Mouse (Mus musculus) CH12.LX (cell line): Measurements from ENCODE around the gene Pold1. TPM values are rescaled to one million over a fixed set of nuclear protein-coding genes. Genes with fewer than 3 reads are reported as not detected.

Source experiments
- DNase-seq: peaks from one replicate; pipeline ENCODE4 v3.0.0-alpha.2; 2013; ENCODE audit errors: extremely low read depth
- H3K27ac ChIP-seq: 2 replicates; pipeline ENCODE4 v1.5.1; 2012; ENCODE audit warnings: low read depth, mild to moderate bottlenecking, control low read depth, moderate library complexity; ENCODE audit not compliant: insufficient read depth
- H3K27me3 ChIP-seq: replicated peaks from 2 replicates; pipeline ENCODE3; 2012; ENCODE audit warnings: inconsistent platforms
- H3K36me3 ChIP-seq, 2 experiments: replicated peaks in 1 of 2; 2 replicates each; pipeline versions ENCODE3 to v1.6.1; 2012; ENCODE audit warnings: inconsistent platforms in 1 of 2, low read length in 1 of 2, mild to moderate bottlenecking in 1 of 2, mixed read lengths in 1 of 2, moderate library complexity in 1 of 2; ENCODE audit not compliant: control insufficient read depth in 1 of 2, insufficient read depth in 1 of 2
- H3K4me1 ChIP-seq, 2 experiments: 2 replicates each; pipeline ENCODE4 v1.6.1; 2012; ENCODE audit warnings: inconsistent platforms in 1 of 2, moderate library complexity in 1 of 2; ENCODE audit not compliant: insufficient read depth in 2 of 2, control insufficient read depth in 1 of 2
- H3K4me2 ChIP-seq: 2 replicates; pipeline ENCODE4 v1.6.1; 2012; ENCODE audit warnings: low read depth, mild to moderate bottlenecking, control low read depth; ENCODE audit not compliant: poor library complexity, insufficient read depth, severe bottlenecking
- H3K4me3 ChIP-seq, 3 experiments: fragments of 150-350 bp in 1 of 3; sonication (generic) in 1 of 3; replicated peaks in 1 of 3; 2 replicates each; pipeline versions ENCODE3 to v1.5.1; 2011 to 2012; ENCODE audit warnings: low read depth in 2 of 3, low read length in 2 of 3, mild to moderate bottlenecking in 2 of 3, moderate library complexity in 2 of 3, control low read depth in 1 of 3, improper control_type of control experiment in 1 of 3, inconsistent platforms in 1 of 3, mixed read lengths in 1 of 3; ENCODE audit not compliant: poor library complexity in 1 of 3
- H3K79me2 ChIP-seq: replicated peaks from 2 replicates; pipeline ENCODE4 v1.6.1; 2012; ENCODE audit warnings: mild to moderate bottlenecking, moderate library complexity; ENCODE audit not compliant: control insufficient read depth, poor library complexity, insufficient read depth, severe bottlenecking; ENCODE audit errors: extremely low read depth
- H3K9ac ChIP-seq: 2 replicates; pipeline ENCODE4 v1.6.1; 2012; ENCODE audit warnings: low read depth, mild to moderate bottlenecking, control low read depth, moderate library complexity; ENCODE audit not compliant: insufficient read depth
- H3K9me3 ChIP-seq: replicated peaks from 2 replicates; pipeline ENCODE3; 2012; ENCODE audit warnings: low read length, inconsistent platforms, mixed read lengths
- BHLHE40 ChIP-seq: IDR thresholded peaks from 2 replicates; pipeline ENCODE4 v1.6.1; 2011; ENCODE audit warnings: mild to moderate bottlenecking, low read depth, low read length, improper control_type of control experiment
- CHD1 ChIP-seq: IDR thresholded peaks from 2 replicates; pipeline ENCODE4 v1.6.1; 2012; ENCODE audit warnings: low read depth, low read length, improper control_type of control experiment, inconsistent platforms
- CHD2 ChIP-seq: IDR thresholded peaks from 2 replicates; pipeline ENCODE4 v1.6.1; 2011; ENCODE audit warnings: low read length, improper control_type of control experiment
- CTCF ChIP-seq, 2 experiments: IDR thresholded peaks in 1 of 2; conservative IDR thresholded peaks in 1 of 2; 2 replicates each; pipeline ENCODE4 v1.5.1; 2011 to 2012; ENCODE audit warnings: low read depth in 2 of 2, low read length in 2 of 2, improper control_type of control experiment in 1 of 2, inconsistent platforms in 1 of 2, mild to moderate bottlenecking in 1 of 2, moderate library complexity in 1 of 2
- E2F4 ChIP-seq: IDR thresholded peaks from 2 replicates; pipeline ENCODE4 v1.6.1; 2011; ENCODE audit warnings: low read depth, low read length, improper control_type of control experiment; ENCODE audit not compliant: insufficient replicate concordance
- ELF1 ChIP-seq: IDR thresholded peaks from 2 replicates; pipeline ENCODE4 v1.6.1; 2014; ENCODE audit warnings: low read depth, mild to moderate bottlenecking, inconsistent platforms, low read length, improper control_type of control experiment
- EP300 ChIP-seq: IDR thresholded peaks from 2 replicates; pipeline ENCODE4 v1.6.1; 2011; ENCODE audit warnings: low read length, improper control_type of control experiment
- ETS1 ChIP-seq: conservative IDR thresholded peaks from 2 replicates; pipeline ENCODE4 v1.6.1; 2012; ENCODE audit warnings: low read depth, mild to moderate bottlenecking, inconsistent platforms, low read length, improper control_type of control experiment, moderate library complexity
- GABPA ChIP-seq: IDR thresholded peaks from 2 replicates; pipeline ENCODE4 v1.6.1; 2012; ENCODE audit warnings: low read depth, low read length, improper control_type of control experiment, inconsistent platforms; ENCODE audit not compliant: insufficient replicate concordance
- HCFC1 ChIP-seq: IDR thresholded peaks from 2 replicates; pipeline ENCODE4 v1.6.1; 2012; ENCODE audit warnings: low read depth, mild to moderate bottlenecking, inconsistent platforms, low read length, improper control_type of control experiment
- IRF4 ChIP-seq: IDR thresholded peaks from 2 replicates; pipeline ENCODE4 v1.6.1; 2014; ENCODE audit warnings: low read depth, mild to moderate bottlenecking, inconsistent platforms, low read length, improper control_type of control experiment
- JUN ChIP-seq: IDR thresholded peaks from 2 replicates; pipeline ENCODE4 v1.6.1; 2011; ENCODE audit warnings: low read depth, mild to moderate bottlenecking, low read length, improper control_type of control experiment, moderate library complexity; ENCODE audit not compliant: insufficient read depth
- JUND ChIP-seq: conservative IDR thresholded peaks from 2 replicates; pipeline ENCODE4 v1.6.1; 2011; ENCODE audit warnings: low read depth, low read length, improper control_type of control experiment
- KAT2A ChIP-seq: IDR thresholded peaks from 2 replicates; pipeline ENCODE4 v1.6.1; 2012; ENCODE audit warnings: low read length, improper control_type of control experiment, inconsistent platforms; ENCODE audit not compliant: insufficient replicate concordance
- MAFK ChIP-seq: IDR thresholded peaks from 2 replicates; pipeline ENCODE4 v1.6.1; 2011; ENCODE audit warnings: low read length, improper control_type of control experiment; ENCODE audit not compliant: insufficient replicate concordance
- MAX ChIP-seq: IDR thresholded peaks from 2 replicates; pipeline ENCODE4 v1.6.1; 2011; ENCODE audit warnings: low read length, improper control_type of control experiment
- MAZ ChIP-seq: IDR thresholded peaks from 2 replicates; pipeline ENCODE4 v1.6.1; 2012; ENCODE audit warnings: low read depth, mild to moderate bottlenecking, inconsistent platforms, low read length, improper control_type of control experiment, moderate library complexity
- MEF2A ChIP-seq: IDR thresholded peaks from 2 replicates; pipeline ENCODE4 v1.6.1; 2014; ENCODE audit warnings: low read depth, mild to moderate bottlenecking, inconsistent platforms, low read length, improper control_type of control experiment, borderline replicate concordance
- MXI1 ChIP-seq: IDR thresholded peaks from 2 replicates; pipeline ENCODE4 v1.6.1; 2011; ENCODE audit warnings: mild to moderate bottlenecking, low read depth, low read length, improper control_type of control experiment
- MYC ChIP-seq: IDR thresholded peaks from 2 replicates; pipeline ENCODE4 v1.6.1; 2011; ENCODE audit warnings: low read depth, mild to moderate bottlenecking, improper control_type of control experiment, low read length
- NELFE ChIP-seq: IDR thresholded peaks from 2 replicates; pipeline ENCODE4 v1.6.1; 2011; ENCODE audit warnings: low read depth, low read length, improper control_type of control experiment
- NRF1 ChIP-seq: IDR thresholded peaks from 2 replicates; pipeline ENCODE4 v1.6.1; 2014; ENCODE audit warnings: low read depth, mild to moderate bottlenecking, inconsistent platforms, low read length, improper control_type of control experiment, moderate library complexity
- PAX5 ChIP-seq: IDR thresholded peaks from 2 replicates; pipeline ENCODE4 v1.6.1; 2012; ENCODE audit warnings: low read length, inconsistent platforms, mixed read lengths
- POLR2A ChIP-seq: IDR thresholded peaks from 2 replicates; pipeline ENCODE4 v1.6.1; 2011; ENCODE audit warnings: low read depth, mild to moderate bottlenecking, improper control_type of control experiment, low read length
- POLR2AphosphoS2 ChIP-seq: IDR thresholded peaks from 2 replicates; pipeline ENCODE4 v1.6.1; 2011; ENCODE audit warnings: low read depth, low read length, improper control_type of control experiment
- RAD21 ChIP-seq: IDR thresholded peaks from 2 replicates; pipeline ENCODE4 v1.6.1; 2011; ENCODE audit warnings: low read depth, mild to moderate bottlenecking, low read length, improper control_type of control experiment, moderate library complexity
- RCOR1 ChIP-seq: conservative IDR thresholded peaks from 2 replicates; pipeline ENCODE4 v1.6.1; 2012; ENCODE audit warnings: low read depth, mild to moderate bottlenecking, inconsistent platforms, low read length, improper control_type of control experiment
- SIN3A ChIP-seq: IDR thresholded peaks from 2 replicates; pipeline ENCODE4 v1.6.1; 2012; ENCODE audit warnings: low read length, improper control_type of control experiment, inconsistent platforms
- SMC3 ChIP-seq: IDR thresholded peaks from 2 replicates; pipeline ENCODE4 v1.6.1; 2011; ENCODE audit warnings: low read depth, low read length, improper control_type of control experiment
- TBP ChIP-seq: conservative IDR thresholded peaks from 2 replicates; pipeline ENCODE4 v1.6.1; 2011; ENCODE audit warnings: low read depth, low read length, improper control_type of control experiment
- TCF12 ChIP-seq: IDR thresholded peaks from 2 replicates; pipeline ENCODE4 v1.6.1; 2014; ENCODE audit warnings: low read depth, mild to moderate bottlenecking, inconsistent platforms, low read length, improper control_type of control experiment
- UBTF ChIP-seq: IDR thresholded peaks from 2 replicates; pipeline ENCODE4 v1.6.1; 2012; ENCODE audit warnings: low read depth, mild to moderate bottlenecking, inconsistent platforms, low read length, improper control_type of control experiment, moderate library complexity
- USF1 ChIP-seq: IDR thresholded peaks from 2 replicates; pipeline ENCODE4 v1.6.1; 2014; ENCODE audit warnings: low read depth, mild to moderate bottlenecking, inconsistent platforms, low read length, improper control_type of control experiment
- USF2 ChIP-seq: conservative IDR thresholded peaks from 2 replicates; pipeline ENCODE4 v1.6.1; 2011; ENCODE audit warnings: low read depth, low read length, improper control_type of control experiment
- ZC3H11A ChIP-seq: IDR thresholded peaks from 2 replicates; pipeline ENCODE4 v1.6.1; 2012; ENCODE audit warnings: low read depth, mild to moderate bottlenecking, inconsistent platforms, low read length, improper control_type of control experiment
- ZKSCAN1 ChIP-seq: IDR thresholded peaks from 2 replicates; pipeline ENCODE4 v1.6.1; 2012; ENCODE audit warnings: low read depth, inconsistent platforms, low read length, improper control_type of control experiment, borderline replicate concordance
- ZMIZ1 ChIP-seq: IDR thresholded peaks from 2 replicates; pipeline ENCODE4 v1.6.1; 2012; ENCODE audit warnings: low read depth, mild to moderate bottlenecking, inconsistent platforms, low read length, improper control_type of control experiment
- ZNF384 ChIP-seq: IDR thresholded peaks from 2 replicates; pipeline ENCODE4 v1.6.1; 2012; ENCODE audit warnings: low read depth, low read length, improper control_type of control experiment, inconsistent platforms
- dilution Hi-C: fragments of 300-500 bp; cut with MboI; formaldehyde crosslinking; loops from 2 replicates; pipeline ENCODE4 v1.14.3; 2020; ENCODE audit warnings: low sequenced_read_pairs; ENCODE audit not compliant: extremely low pct_unique_long_range_greater_than_20kb, extremely low pct_ligation_motif_present
- in situ Hi-C: fragments of 300-500 bp; cut with MboI; formaldehyde crosslinking; loops from 3 replicates; pipeline ENCODE4 v1.14.3; 2019; ENCODE audit warnings: low sequenced_read_pairs, low pct_ligation_motif_present, low pct_unique_long_range_greater_than_20kb, mixed read lengths
- polyA plus RNA-seq: library from polyadenylated mRNA; unstranded; fragments of >175 nt; gene quantifications from 2 replicates; pipeline ENCODE4 v1.2.1, GENCODE M21; 2012; ENCODE audit warnings: low read depth; ENCODE audit not compliant: insufficient read length
- total RNA-seq, 2 experiments: library from RNA; depleted of rRNA; stranded (reverse); fragments of 300-350 nt in 1 of 2; fragments of >200 nt in 1 of 2; gene quantifications; 2 replicates each; pipeline ENCODE4 v1.2.3; 2012 to 2014

The Pold1 gene
- total and polyA plus RNA-seq, 3 experiments: 49.3 to 131 (median 67.6) TPM

DNA sequence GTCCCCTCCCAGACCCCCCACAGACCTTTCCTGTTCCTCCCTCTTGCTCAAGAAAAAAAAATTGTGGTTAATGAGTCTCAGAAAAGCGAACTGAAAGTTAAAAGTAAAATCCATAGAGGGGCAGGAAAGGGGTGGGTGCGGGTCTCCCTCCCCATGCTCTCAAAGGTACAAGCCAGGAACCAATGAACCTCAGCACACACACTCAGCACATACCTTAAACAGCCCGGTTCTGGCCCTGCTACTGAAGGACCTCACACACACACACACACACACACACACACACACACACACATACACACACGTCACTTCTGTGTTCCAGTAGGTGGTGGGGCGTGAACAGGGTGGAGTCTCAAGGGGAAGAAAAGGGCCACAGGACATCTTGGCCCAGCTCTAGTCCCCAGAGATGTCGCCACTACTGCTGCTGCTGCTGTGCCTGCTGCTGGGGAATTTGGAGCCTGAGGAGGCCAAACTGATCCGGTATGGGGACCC is 23.6 kb upstream of the Pold1 start, which contains the start of gene Napsa:
Gene Napsa, plus strand, starts transcription at position 168 of the 489 bp plus-strand sequence.
- peaks cover 16% of the 10 kb centered on the region for H3K79me2 ChIP-seq
- H3K4me2 ChIP-seq: peak within 1 kb of the TSS; percentile 93
- dilution Hi-C loops (no loop called here), in situ Hi-C loops (no loop called here)
- H3K4me1 ChIP-seq: peaks cover 12 to 43% of the 10 kb centered on the region in 2 experiments
- DNase-seq: peak; percentile 93
- peak within 1 kb of the TSS; percentile 91 for H3K9ac ChIP-seq
- no peak; the same call in 1 of the 2 replicates for TF ChIP-seq ELF1
- TF ChIP-seq KAT2A: no peak
- peak; percentile 92 for TF ChIP-seq POLR2A
- no peak for TF ChIP-seq ZKSCAN1
- no peak for TF ChIP-seq CHD1
- peak; percentile 93 for TF ChIP-seq EP300
- peak; percentile 76; the same call in 1 of the 2 replicates for TF ChIP-seq TBP
- peak; percentile 37; the same call in 1 of the 2 replicates for TF ChIP-seq HCFC1
- no peak; the same call in 1 of the 2 replicates for TF ChIP-seq JUND
- no peak for TF ChIP-seq RAD21
- TF ChIP-seq ZC3H11A: no peak
- TF ChIP-seq RCOR1: no peak; the same call in 1 of the 2 replicates
- peak; percentile 70 for TF ChIP-seq BHLHE40
- TF ChIP-seq GABPA: no peak
- peak; percentile 98 for TF ChIP-seq ZNF384
- peak; percentile 78; the same call in 1 of the 2 replicates for TF ChIP-seq MEF2A
- TF ChIP-seq NELFE: peak; percentile 74
- peak; percentile 51; the same call in 1 of the 2 replicates for TF ChIP-seq MXI1
- peak; percentile 68; the same call in 1 of the 2 replicates for TF ChIP-seq ZMIZ1
- no peak for TF ChIP-seq UBTF
- TF ChIP-seq CHD2: peak; percentile 78
- no peak for TF ChIP-seq USF2
- TF ChIP-seq TCF12: peak; percentile 79; the same call in 1 of the 2 replicates
- no peak for TF ChIP-seq USF1
- TF ChIP-seq E2F4: no peak
- no peak for TF ChIP-seq MYC
- TF ChIP-seq SMC3: 0 out of 2 replicates have a peak, but pooled peaks have one; percentile 5
- TF ChIP-seq MAFK: peak; percentile 56; the same call in 1 of the 2 replicates
- TF ChIP-seq PAX5: no peak
- no peak for TF ChIP-seq POLR2AphosphoS2
- peak; percentile 98 for TF ChIP-seq IRF4
- TF ChIP-seq CTCF (conservative IDR thresholded peaks at IDR 0.05 in 1 of 2, IDR thresholded peaks at IDR 0.05 in 1 of 2; ENCODE audit: low read depth in 2 of 2, low read length in 2 of 2): no peak
- TF ChIP-seq SIN3A: peak; percentile 85
- TF ChIP-seq JUN: peak; percentile 10; the same call in 1 of the 2 replicates
- TF ChIP-seq NRF1: peak; percentile 16; the same call in 1 of the 2 replicates
- peak; percentile 93 for TF ChIP-seq MAZ
- TF ChIP-seq ETS1: peak; percentile 75
- no peak for TF ChIP-seq MAX
- H3K27me3 ChIP-seq: no peaks in the 10 kb centered on the region
- peak within 1 kb of the TSS; percentile 54 to 67 (median 57) for H3K4me3 ChIP-seq
- H3K9me3 ChIP-seq: peaks cover 9% of the 10 kb centered on the region
- peaks cover under 1 to 13% of the 10 kb centered on the region in 2 experiments for H3K36me3 ChIP-seq
- H3K27ac ChIP-seq: peak within 1 kb of the TSS; percentile 83
